Mouse (Mus musculus) myocyte (in vitro differentiated cells): ENCODE data around the gene Xpo4.

Source experiments
- CEBPB ChIP-seq: IDR thresholded peaks from 2 replicates; pipeline ENCODE4 v1.6.1; 2011; ENCODE audit warnings: mild to moderate bottlenecking, moderate library complexity; ENCODE audit not compliant: poor library complexity, insufficient read depth, severe bottlenecking
- E2F4 ChIP-seq: IDR thresholded peaks from one replicate; pipeline ENCODE4 v1.6.1; 2011; ENCODE audit warnings: mild to moderate bottlenecking, control low read depth, moderate library complexity; ENCODE audit not compliant: insufficient read depth
- MAX ChIP-seq: IDR thresholded peaks from one replicate; pipeline ENCODE4 v1.6.1; 2011; ENCODE audit warnings: low read depth, mild to moderate bottlenecking, control low read depth
- MYOD1 ChIP-seq, 3 experiments: IDR thresholded peaks; one replicate each; pipeline ENCODE4 v1.6.1; 2011; ENCODE audit warnings: control low read depth in 2 of 3, low read depth in 2 of 3, mild to moderate bottlenecking in 2 of 3, moderate library complexity in 1 of 3; ENCODE audit not compliant: insufficient read length in 2 of 3, control insufficient read depth in 1 of 3
- MYOG ChIP-seq, 3 experiments: IDR thresholded peaks; one replicate each; pipeline ENCODE4 v1.6.1; 2011; ENCODE audit warnings: control low read depth in 2 of 3, low read depth in 2 of 3, mild to moderate bottlenecking in 2 of 3; ENCODE audit not compliant: insufficient read length in 2 of 3, control insufficient read depth in 1 of 3, insufficient read depth in 1 of 3
- POLR2A ChIP-seq: IDR thresholded peaks from one replicate; pipeline ENCODE4 v1.6.1; 2011; ENCODE audit warnings: low read depth, mild to moderate bottlenecking, control low read depth, moderate library complexity; ENCODE audit not compliant: insufficient read length
- POLR2AphosphoS2 ChIP-seq: IDR thresholded peaks from one replicate; pipeline ENCODE4 v1.6.1; 2011; ENCODE audit warnings: low read depth, control low read depth; ENCODE audit not compliant: insufficient read length
- REST ChIP-seq: IDR thresholded peaks from one replicate; pipeline ENCODE4 v1.6.1; 2011; ENCODE audit warnings: mild to moderate bottlenecking, control low read depth, moderate library complexity; ENCODE audit not compliant: insufficient read depth, insufficient read length
- TCF12 ChIP-seq: IDR thresholded peaks from one replicate; pipeline ENCODE4 v1.6.1; 2011; ENCODE audit warnings: mild to moderate bottlenecking, control low read depth; ENCODE audit not compliant: poor library complexity, insufficient read depth, severe bottlenecking
- USF1 ChIP-seq: IDR thresholded peaks from one replicate; pipeline ENCODE4 v1.6.1; 2011; ENCODE audit warnings: low read depth, mild to moderate bottlenecking, control low read depth, moderate library complexity

DNA sequence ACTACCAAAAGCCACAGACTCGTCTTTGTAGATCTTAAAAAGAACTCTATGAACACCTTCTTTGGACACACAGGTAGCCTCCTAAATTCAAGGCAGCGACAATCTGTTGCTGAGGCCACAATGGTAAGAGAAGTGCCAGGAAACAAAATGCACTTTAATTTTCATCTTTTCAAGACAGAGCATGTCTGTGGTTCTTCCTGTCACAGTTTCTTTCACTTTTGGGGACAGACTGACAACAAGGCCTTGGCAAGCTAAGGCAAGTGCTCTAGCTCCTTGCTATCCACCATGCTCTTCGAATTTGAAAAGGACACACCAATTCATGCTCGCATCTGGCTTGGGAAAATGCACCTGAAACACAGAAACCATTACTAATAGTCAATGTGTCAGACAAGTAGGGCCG, 72.0 kb downstream of the Xpo4 start:
- no peak for TF ChIP-seq POLR2A
- no peak for TF ChIP-seq E2F4
- no peak for TF ChIP-seq TCF12
- no peak for TF ChIP-seq MYOD1 (IDR thresholded peaks at IDR 0.05; ENCODE audit: control insufficient read depth in 1 of 3, insufficient read length in 2 of 3, low read depth in 2 of 3)
- TF ChIP-seq REST = no peak
- TF ChIP-seq CEBPB = no peak
- no peak for TF ChIP-seq MYOG (IDR thresholded peaks at IDR 0.05; ENCODE audit: control insufficient read depth in 1 of 3, insufficient read depth in 1 of 3, insufficient read length in 2 of 3, low read depth in 2 of 3)
- no peak for TF ChIP-seq MAX
- TF ChIP-seq USF1 = no peak
- TF ChIP-seq POLR2AphosphoS2 = no peak
